Mouse (Mus musculus): ENCODE measurements around the gene Plppr3.
"Not testable (repeated sequence)": the region's sequence is repeated elsewhere in the genome, so short reads cannot be mapped to it uniquely, and the experiment has no call there.

The Plppr3 gene

GRCm38 (mm10) chr10:79897316-79898245 is 23.1 kb upstream of the Plppr3 start:
- peak; percentile 25 for DNase-seq

GRCm38 (mm10) chr10:79896814-79897213 is 22.4 kb upstream of the Plppr3 start:
- no peak for DNase-seq

- no peak for DNase-seq
These were observed 21.9 kb upstream of the Plppr3 start for GRCm38 (mm10) chr10:79896306-79896705.

GRCm38 (mm10) chr10:79892451-79893118 is 18.2 kb upstream of the Plppr3 start:
- DNase-seq = peak; percentile 86

- DNase-seq = no peak
These were observed 16.2 kb upstream of the Plppr3 start, which contains the start of gene Cfd for GRCm38 (mm10) chr10:79890670-79891069. TSS of gene Cfd (plus strand) at chr10:79890853.

GRCm38 (mm10) chr10:79889386-79889785 is 15.0 kb upstream of the Plppr3 start:
- no peak for DNase-seq

GRCm38 (mm10) chr10:79886611-79887010 is 12.2 kb upstream of the Plppr3 start:
- no peak for DNase-seq

- no peak for DNase-seq
These were observed 11.6 kb upstream of the Plppr3 start, which contains the start of gene Elane for GRCm38 (mm10) chr10:79886054-79886453. TSS of gene Elane (plus strand) at chr10:79886247.

GRCm38 (mm10) chr10:79884938-79885337 is 10.5 kb upstream of the Plppr3 start:
- DNase-seq = not testable (repeated sequence)

- DNase-seq = peak; percentile 85
These were observed 10.0 kb upstream of the Plppr3 start for GRCm38 (mm10) chr10:79884446-79884845.

- peak; percentile 89 for DNase-seq
These were observed 9.1 kb upstream of the Plppr3 start for GRCm38 (mm10) chr10:79883297-79884084.

- DNase-seq = no peak
These were observed 7.5 kb upstream of the Plppr3 start for GRCm38 (mm10) chr10:79881981-79882380.

- no peak for DNase-seq
These were observed 6.3 kb upstream of the Plppr3 start for GRCm38 (mm10) chr10:79880721-79881120.

GRCm38 (mm10) chr10:79879527-79879926 is 5.1 kb upstream of the Plppr3 start:
- no peak for DNase-seq

GRCm38 (mm10) chr10:79877757-79878156 is 3.3 kb upstream of the Plppr3 start:
- peak; percentile 52 for DNase-seq

GRCm38 (mm10) chr10:79877174-79877573 is 2.7 kb upstream of the Plppr3 start:
- DNase-seq = no peak

GRCm38 (mm10) chr10:79873715-79874289 is 632 bp downstream of the Plppr3 start:
- no peak for DNase-seq

- DNase-seq = no peak
These were observed 1.1 kb downstream of the Plppr3 start for GRCm38 (mm10) chr10:79873313-79873712.

- no peak for DNase-seq
These were observed 1.6 kb downstream of the Plppr3 start for GRCm38 (mm10) chr10:79872862-79873261.

GRCm38 (mm10) chr10:79871845-79872244 is 2.6 kb downstream of the Plppr3 start:
- DNase-seq = no peak

GRCm38 (mm10) chr10:79866601-79867000 is 7.8 kb downstream of the Plppr3 start:
- no peak for DNase-seq

- DNase-seq = peak; percentile 72
These were observed 8.6 kb downstream of the Plppr3 start for GRCm38 (mm10) chr10:79865801-79866295.
